Mouse (Mus musculus) heart, embryonic 11.5 days (tissue): ENCODE measurements around the gene Piga. TPM values are rescaled to one million over a fixed set of nuclear protein-coding genes. Genes with fewer than 3 reads are reported as not detected.

Experiments used
- ATAC-seq: fragments of 200-750 bp; cut with Nextera tagmentation; replicated peaks from 2 replicates; pipeline ENCODE4 v1.8.0; 2017; ENCODE audit warnings: moderate library complexity; ENCODE audit not compliant: insufficient number of reproducible peaks, low FRiP score, low TSS enrichment
- H3K27ac ChIP-seq: fragments of 300-500 bp; sonication (generic); 2 replicates; pipeline ENCODE4 v1.5.1; 2014; ENCODE audit warnings: mild to moderate bottlenecking, low read depth, low read length
- H3K27me3 ChIP-seq: fragments of 300-500 bp; sonication (generic); 2 replicates; pipeline ENCODE4 v1.6.1; 2014; ENCODE audit warnings: mild to moderate bottlenecking, low read length, mixed read lengths; ENCODE audit not compliant: control insufficient read depth, insufficient read depth
- H3K36me3 ChIP-seq: fragments of 300-500 bp; sonication (generic); 2 replicates; pipeline ENCODE4 v1.6.1; 2014; ENCODE audit warnings: mild to moderate bottlenecking, low read length, moderate library complexity, mixed read lengths; ENCODE audit not compliant: control insufficient read depth, insufficient read depth
- H3K4me1 ChIP-seq: fragments of 300-500 bp; sonication (generic); 2 replicates; pipeline ENCODE4 v1.6.1; 2014; ENCODE audit warnings: low read length; ENCODE audit not compliant: control insufficient read depth, insufficient read depth
- H3K4me2 ChIP-seq: fragments of 300-500 bp; sonication (generic); 2 replicates; pipeline ENCODE4 v1.6.1; 2014; ENCODE audit warnings: mild to moderate bottlenecking, moderate library complexity
- H3K4me3 ChIP-seq: fragments of 300-500 bp; sonication (generic); 2 replicates; pipeline ENCODE4 v1.5.1; 2014; ENCODE audit warnings: low read depth, low read length
- H3K9ac ChIP-seq: fragments of 300-500 bp; sonication (generic); 2 replicates; pipeline ENCODE4 v1.6.1; 2014; ENCODE audit warnings: mild to moderate bottlenecking, low read depth, low read length, moderate library complexity
- H3K9me3 ChIP-seq: fragments of 300-500 bp; sonication (generic); replicated peaks from 2 replicates; pipeline ENCODE4 v1.6.1; 2016; ENCODE audit warnings: low read length; ENCODE audit not compliant: control insufficient read depth
- WGBS: fragments of 180-500 bp; shearing (Covaris S2); extraction: QIAGEN DNeasy Blood & Tissue Kit; methylation state at CpG from one replicate; pipeline ENCODE4 v1.1.7; 2014; ENCODE audit not compliant: insufficient replicate concordance; 5-methylcytosine and 5-hydroxymethylcytosine counted together
- polyA plus RNA-seq: library from polyadenylated mRNA; unstranded; fragments of >200 nt; fragmentation: Nextera tagmentation; extraction: Ambion mirVana; gene quantifications from 2 replicates; pipeline ENCODE4 v1.2.1, GENCODE M21; 2014

Gene Piga
- polyA plus RNA-seq, 1 experiment from 2014 or later = 10.0 TPM

GRCm38 (mm10) chrX:164440140-164440539 lies 20.6 kb downstream of the Piga start:
- Histone ChIP-seq H3K4me3 (no peak overlapping the region), H3K27me3 (no peaks in the 10 kb centered on the region), H3K27ac (0 out of 2 replicates have a peak overlapping the region, but pooled peaks have one; percentile 35), H3K9me3 (no peaks in the 10 kb centered on the region), H3K4me2 (no peak overlapping the region), H3K36me3 (no peaks in the 10 kb centered on the region), H3K9ac (no peak overlapping the region), H3K4me1 (no peaks in the 10 kb centered on the region)
- WGBS = 61% methylated on average over 2 of the region's 2 CpGs
- ATAC-seq = no peak

- no peak for ATAC-seq
- Histone ChIP-seq H3K4me2 (no peak overlapping the region), H3K27ac (0 out of 2 replicates have a peak overlapping the region, but pooled peaks have one; percentile 35), H3K36me3 (no peaks in the 10 kb centered on the region), H3K4me1 (no peaks in the 10 kb centered on the region), H3K9ac (no peak overlapping the region), H3K9me3 (no peaks in the 10 kb centered on the region), H3K27me3 (no peaks in the 10 kb centered on the region), H3K4me3 (no peak overlapping the region)
- WGBS = 69% methylated on average over 3 of the region's 3 CpGs
These were observed 21.1 kb downstream of the Piga start for GRCm38 (mm10) chrX:164440703-164441102.

GRCm38 (mm10) chrX:164441306-164441705 lies 21.7 kb downstream of the Piga start:
- Histone ChIP-seq H3K4me2 (no peak overlapping the region), H3K27me3 (no peaks in the 10 kb centered on the region), H3K27ac (no peak overlapping the region), H3K4me1 (no peaks in the 10 kb centered on the region), H3K36me3 (no peaks in the 10 kb centered on the region), H3K9ac (no peak overlapping the region), H3K4me3 (no peak overlapping the region), H3K9me3 (no peaks in the 10 kb centered on the region)
- ATAC-seq = no peak
- WGBS = 73% methylated on average over 3 of the region's 3 CpGs

GRCm38 (mm10) chrX:164445601-164446000 lies 26.0 kb downstream of the Piga start:
- H3K9me3 ChIP-seq = no peaks in the 10 kb centered on the region
- H3K27me3 ChIP-seq = no peaks in the 10 kb centered on the region
- H3K36me3 ChIP-seq = no peaks in the 10 kb centered on the region
- no peak overlapping the region for H3K4me3 ChIP-seq
- H3K4me2 ChIP-seq = no peak overlapping the region
- no peak overlapping the region for H3K27ac ChIP-seq
- WGBS = 78% methylated on average over 12 of the region's 12 CpGs
- H3K9ac ChIP-seq = no peak overlapping the region
- no peak for ATAC-seq
- no peaks in the 10 kb centered on the region for H3K4me1 ChIP-seq

- no peaks in the 10 kb centered on the region for H3K36me3 ChIP-seq
- H3K4me2 ChIP-seq = no peak overlapping the region
- no peaks in the 10 kb centered on the region for H3K9me3 ChIP-seq
- H3K27ac ChIP-seq = no peak overlapping the region
- no peaks in the 10 kb centered on the region for H3K4me1 ChIP-seq
- H3K27me3 ChIP-seq = no peaks in the 10 kb centered on the region
- no peak overlapping the region for H3K4me3 ChIP-seq
- ATAC-seq = no peak
- no peak overlapping the region for H3K9ac ChIP-seq
- 72% methylated on average over 10 of the region's 10 CpGs for WGBS
These were observed 26.5 kb downstream of the Piga start for GRCm38 (mm10) chrX:164446106-164446551.

- Histone ChIP-seq H3K4me1 (no peaks in the 10 kb centered on the region), H3K36me3 (no peaks in the 10 kb centered on the region), H3K9me3 (no peaks in the 10 kb centered on the region), H3K4me2 (no peak overlapping the region), H3K9ac (no peak overlapping the region), H3K27ac (no peak overlapping the region), H3K27me3 (no peaks in the 10 kb centered on the region), H3K4me3 (no peak overlapping the region)
- WGBS = 82% methylated on average over 9 of the region's 9 CpGs
- no peak for ATAC-seq
These were observed 27.5 kb downstream of the Piga start for GRCm38 (mm10) chrX:164446835-164447681.

- ATAC-seq = peak; percentile 55; the same call in 1 of the 2 replicates
These were observed 28.1 kb downstream of the Piga start for GRCm38 (mm10) chrX:164447682-164448071.

GRCm38 (mm10) chrX:164449201-164449600 lies 29.6 kb downstream of the Piga start:
- no peak for ATAC-seq
- H3K4me3 ChIP-seq = no peak overlapping the region
- H3K27me3 ChIP-seq = no peaks in the 10 kb centered on the region
- no peaks in the 10 kb centered on the region for H3K36me3 ChIP-seq
- no peaks in the 10 kb centered on the region for H3K9me3 ChIP-seq
- no peak overlapping the region for H3K27ac ChIP-seq
- H3K9ac ChIP-seq = no peak overlapping the region
- 39% methylated on average over 3 of the region's 3 CpGs for WGBS
- H3K4me2 ChIP-seq = no peak overlapping the region
- no peaks in the 10 kb centered on the region for H3K4me1 ChIP-seq

More at GRCm38 (mm10) chrX:164447682-164448071, 28.1 kb downstream of the Piga start:
- Histone ChIP-seq H3K4me2 (no peak overlapping the region), H3K9me3 (no peaks in the 10 kb centered on the region), H3K4me3 (no peak overlapping the region), H3K27ac (no peak overlapping the region), H3K36me3 (no peaks in the 10 kb centered on the region), H3K9ac (no peak overlapping the region), H3K27me3 (no peaks in the 10 kb centered on the region), H3K4me1 (no peaks in the 10 kb centered on the region)
- WGBS = 76% methylated on average over 2 of the region's 2 CpGs
